Mouse (Mus musculus): Measurements from ENCODE around the gene Mfap5.
A peak's percentile ranks its signal among the peaks of the same experiment; 100 is the strongest.
"Not testable (repeated sequence)": the region's sequence is repeated elsewhere in the genome, so short reads cannot be mapped to it uniquely, and the experiment has no call there.

Gene Mfap5

DNA sequence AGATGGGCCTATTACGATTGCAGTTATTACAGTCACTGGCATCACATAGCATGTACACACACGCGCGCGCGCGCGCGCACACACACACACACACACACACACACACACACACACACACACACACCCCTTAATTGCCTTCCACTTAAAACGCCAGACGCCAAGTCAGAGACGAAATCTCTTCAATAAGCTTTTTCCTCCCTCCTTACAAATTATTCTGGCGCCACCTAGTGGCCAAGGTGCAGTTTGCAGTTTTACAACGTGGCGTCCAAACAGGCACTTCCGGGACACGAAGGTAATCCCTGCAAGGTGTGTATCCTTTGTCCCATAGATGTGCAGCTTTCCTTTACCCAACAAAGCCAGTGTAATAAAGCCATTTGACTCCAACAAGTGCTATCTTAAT, 54.8 kb downstream of the Mfap5 start:
- DNase-seq (ENCODE audit: low spot score), result peak; percentile 73

DNA sequence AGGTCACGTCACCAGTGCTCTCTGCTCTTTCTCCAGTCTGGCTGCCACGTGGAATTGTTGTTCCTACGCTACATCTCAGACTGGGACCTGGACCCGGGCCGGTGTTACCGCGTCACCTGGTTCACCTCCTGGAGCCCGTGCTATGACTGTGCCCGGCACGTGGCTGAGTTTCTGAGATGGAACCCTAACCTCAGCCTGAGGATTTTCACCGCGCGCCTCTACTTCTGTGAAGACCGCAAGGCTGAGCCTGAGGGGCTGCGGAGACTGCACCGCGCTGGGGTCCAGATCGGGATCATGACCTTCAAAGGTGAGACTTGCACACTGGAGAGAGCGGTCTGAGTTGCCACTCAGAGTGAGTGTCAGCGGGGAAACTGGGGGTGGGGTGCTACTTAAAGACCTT, 55.4 kb downstream of the Mfap5 start:
- no peak for DNase-seq (ENCODE audit: low spot score)

GRCm38 (mm10) chr6:122562463-122562862, 56.8 kb downstream of the Mfap5 start:
- DNase-seq (ENCODE audit: low spot score), result peak; percentile 40

DNA sequence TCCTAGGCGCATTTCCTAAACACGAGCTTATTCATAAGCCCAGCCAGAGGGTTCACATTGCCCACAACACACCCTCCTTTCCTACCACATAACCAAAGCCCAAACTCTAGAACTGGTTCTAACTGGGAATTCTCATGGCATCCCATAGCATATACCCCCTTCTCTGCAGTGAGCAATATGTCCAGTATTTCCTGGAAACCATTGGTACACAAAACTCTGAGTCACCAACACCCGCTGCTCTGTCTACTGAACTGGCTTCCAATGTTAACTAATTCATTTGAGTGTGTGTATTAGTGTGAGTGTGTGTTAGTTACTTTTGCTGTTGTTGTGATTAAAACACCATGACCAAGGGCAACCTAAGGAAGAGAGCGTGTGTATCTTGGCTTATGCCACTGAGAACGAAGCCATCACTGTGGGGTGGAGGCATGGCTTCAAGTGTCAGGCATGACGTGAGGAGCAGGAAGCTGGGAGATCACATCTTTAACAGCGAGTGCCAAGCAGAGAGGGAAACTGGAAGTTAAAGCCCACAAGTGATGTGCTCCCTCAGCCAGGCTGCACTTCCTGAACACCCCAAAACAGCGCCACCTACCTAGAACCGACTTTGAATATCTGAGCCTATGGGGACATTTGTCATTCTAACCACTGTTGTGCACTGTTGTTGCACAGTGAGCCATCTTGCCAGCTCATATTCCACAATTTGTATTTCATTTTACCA, 59.6 kb downstream of the Mfap5 start:
- DNase-seq (ENCODE audit: low spot score), result no peak

DNA sequence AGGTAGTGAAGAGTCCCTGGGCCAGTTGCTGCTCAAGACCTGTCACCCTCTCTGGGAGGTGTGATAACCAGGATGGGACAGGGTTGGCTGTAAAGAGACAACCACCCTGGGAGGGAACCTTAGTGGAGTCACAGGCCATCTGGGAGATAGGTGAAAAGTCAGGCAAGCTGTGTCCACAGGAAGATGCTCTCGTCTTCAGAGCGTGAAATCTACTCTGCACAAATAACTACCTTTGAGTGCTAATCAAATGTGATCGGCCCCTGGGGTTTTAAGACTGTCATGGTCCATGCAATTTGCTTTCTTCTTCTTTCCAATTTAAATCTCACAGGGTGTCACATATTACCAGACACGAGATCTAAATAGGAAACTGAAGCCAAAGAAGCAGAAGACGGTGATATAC, 63.5 kb downstream of the Mfap5 start:
- DNase-seq (ENCODE audit: low spot score), result no peak

DNA sequence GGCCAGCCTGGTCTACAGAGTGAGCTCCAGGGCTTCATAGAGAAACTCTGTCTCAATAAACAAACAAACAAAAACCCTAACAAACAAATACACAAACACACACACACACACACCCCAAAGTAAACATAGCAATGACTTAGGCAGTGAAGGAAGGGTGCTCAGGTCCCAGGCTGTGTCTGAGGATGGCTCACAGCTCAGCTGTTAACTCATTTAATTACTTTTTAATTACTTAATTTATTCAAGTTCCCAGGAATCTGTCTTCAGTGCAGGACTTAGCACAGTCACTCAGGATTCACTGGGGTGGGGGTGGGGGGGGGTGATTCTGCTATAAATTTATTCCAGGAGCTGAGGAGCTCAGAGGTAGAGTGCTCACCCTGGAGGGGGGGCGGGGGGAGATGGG, 64.1 kb downstream of the Mfap5 start:
- no peak for DNase-seq (ENCODE audit: low spot score)

GRCm38 (mm10) chr6:122570695-122571616, 65.3 kb downstream of the Mfap5 start:
- no peak for DNase-seq (ENCODE audit: low spot score)

DNA sequence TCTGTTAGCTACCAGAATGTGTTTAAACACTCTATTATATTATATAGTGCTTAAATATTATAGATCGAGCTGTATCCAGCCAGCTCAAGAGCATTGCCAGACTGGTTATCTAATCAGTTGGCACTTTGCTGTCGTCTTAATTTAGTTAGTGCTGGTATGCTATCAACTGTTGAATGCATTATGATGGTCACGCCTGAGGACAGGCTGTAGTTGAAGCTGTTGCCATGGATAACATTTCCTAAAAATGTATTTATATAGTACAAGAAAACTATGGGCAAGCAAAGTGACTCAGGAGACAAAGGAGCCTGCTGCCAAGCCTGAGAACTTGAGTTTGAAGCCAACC, 65.9 kb downstream of the Mfap5 start:
- DNase-seq (ENCODE audit: low spot score), result no peak

- not testable (repeated sequence) for DNase-seq (ENCODE audit: low spot score)
Measured at GRCm38 (mm10) chr6:122575037-122575436, 69.4 kb downstream of the Mfap5 start.

GRCm38 (mm10) chr6:122577030-122577429, 71.4 kb downstream of the Mfap5 start:
- DNase-seq (ENCODE audit: low spot score), result no peak
